Mouse (Mus musculus) liver, postnatal 0 days (tissue): ENCODE results near the gene Tshz2. TPM values are rescaled to one million over a fixed set of nuclear protein-coding genes. Genes with fewer than 3 reads are reported as not detected.

Experiments
- ATAC-seq: fragments of 200-750 bp; cut with Nextera tagmentation; 2 replicates; pipeline ENCODE4 v1.8.0; 2017; ENCODE audit warnings: mild to moderate bottlenecking, moderate library complexity
- DNase-seq: peaks from one replicate; pipeline ENCODE4 v3.0.0-alpha.2; 2016
- H3K27ac ChIP-seq: fragments of 300-500 bp; sonication (generic); 2 replicates; pipeline ENCODE4 v1.5.1; 2014; ENCODE audit warnings: antibody characterized with exemption, moderate library complexity, mild to moderate bottlenecking, low read depth
- H3K27me3 ChIP-seq: fragments of 300-500 bp; sonication (generic); 2 replicates; pipeline ENCODE4 v1.6.1; 2014; ENCODE audit warnings: low read length, control low read depth, mixed read lengths; ENCODE audit not compliant: insufficient read depth
- H3K36me3 ChIP-seq: fragments of 300-500 bp; sonication (generic); replicated peaks from 2 replicates; pipeline ENCODE4 v1.6.1; 2014; ENCODE audit warnings: mild to moderate bottlenecking, control low read depth, low read length, moderate library complexity, mixed read lengths; ENCODE audit not compliant: insufficient read depth
- H3K4me1 ChIP-seq: fragments of 300-500 bp; sonication (generic); 2 replicates; pipeline ENCODE4 v1.6.1; 2014; ENCODE audit warnings: antibody characterized with exemption, mild to moderate bottlenecking, control low read depth; ENCODE audit not compliant: insufficient read depth
- H3K4me2 ChIP-seq: fragments of 300-500 bp; sonication (generic); 2 replicates; pipeline ENCODE4 v1.6.1; 2014; ENCODE audit warnings: low read depth, mild to moderate bottlenecking, low read length, moderate library complexity, mixed read lengths
- H3K4me3 ChIP-seq: fragments of 300-500 bp; sonication (generic); 2 replicates; pipeline ENCODE4 v1.5.1; 2014; ENCODE audit warnings: low read depth, low read length
- H3K9ac ChIP-seq: fragments of 300-500 bp; sonication (generic); replicated peaks from 2 replicates; pipeline ENCODE4 v1.6.1; 2014; ENCODE audit warnings: mild to moderate bottlenecking, moderate library complexity
- H3K9me3 ChIP-seq: fragments of 300-500 bp; sonication (generic); 2 replicates; pipeline ENCODE4 v1.6.1; 2016; ENCODE audit warnings: mild to moderate bottlenecking, control low read depth, low read length, mixed read lengths
- CTCF ChIP-seq: sonication (generic); IDR thresholded peaks from 2 replicates; pipeline ENCODE4 v1.5.1; 2016; ENCODE audit warnings: antibody characterized with exemption, low read depth
- EP300 ChIP-seq: IDR thresholded peaks from 2 replicates; pipeline ENCODE4 v1.6.1; 2016; ENCODE audit warnings: antibody characterized with exemption, low read depth, mild to moderate bottlenecking
- WGBS: fragments of 180-500 bp; shearing (Covaris S2); extraction: QIAGEN DNeasy Blood & Tissue Kit; methylation state at CpG from one replicate; pipeline ENCODE4 v1.1.7; 2014; ENCODE audit not compliant: insufficient replicate concordance; 5-methylcytosine and 5-hydroxymethylcytosine counted together
- polyA plus RNA-seq: library from polyadenylated mRNA; unstranded; fragments of >200 nt; fragmentation: Nextera tagmentation; extraction: Ambion mirVana; gene quantifications from 2 replicates; pipeline ENCODE4 v1.2.1, GENCODE M21; 2015

The Tshz2 gene
- polyA plus RNA-seq, 1 experiment from 2014 or later: 1.5 TPM

GRCm38 (mm10) chr2:170029304-170029856 lies 396.6 kb downstream of the Tshz2 start:
- Histone ChIP-seq H3K9ac (no peak overlapping the region), H3K4me3 (no peak overlapping the region), H3K27me3 (no peaks in the 10 kb centered on the region), H3K36me3 (no peaks in the 10 kb centered on the region), H3K4me2 (no peak overlapping the region), H3K27ac (peak overlapping the region; percentile 67), H3K9me3 (peaks cover 9% of the 10 kb centered on the region), H3K4me1 (peaks cover 3% of the 10 kb centered on the region; the same call in 1 of the 2 replicates)
- peak; percentile 59; the same call in 1 of the 2 replicates for TF ChIP-seq EP300
- no peak for TF ChIP-seq CTCF
- 42% methylated on average over 10 of the region's 10 CpGs for WGBS
- ATAC-seq: peak; percentile 86
- DNase-seq: peak; percentile 26

GRCm38 (mm10) chr2:170031226-170031625 lies 398.4 kb downstream of the Tshz2 start:
- no peak for DNase-seq
- H3K9ac ChIP-seq: no peak overlapping the region
- H3K27me3 ChIP-seq: no peaks in the 10 kb centered on the region
- no peaks in the 10 kb centered on the region for H3K36me3 ChIP-seq
- TF ChIP-seq EP300: no peak
- TF ChIP-seq CTCF: no peak
- no peak for ATAC-seq
- no peak overlapping the region for H3K4me3 ChIP-seq
- no peak overlapping the region for H3K27ac ChIP-seq
- peaks cover 9% of the 10 kb centered on the region for H3K9me3 ChIP-seq
- 86% methylated on average over 12 of the region's 12 CpGs for WGBS
- H3K4me2 ChIP-seq: no peak overlapping the region
- H3K4me1 ChIP-seq: peaks cover 3% of the 10 kb centered on the region; the same call in 1 of the 2 replicates

- Histone ChIP-seq H3K4me2 (no peak overlapping the region), H3K4me1 (peaks cover 3% of the 10 kb centered on the region; the same call in 1 of the 2 replicates), H3K27me3 (no peaks in the 10 kb centered on the region), H3K36me3 (no peaks in the 10 kb centered on the region), H3K9me3 (peaks cover 9% of the 10 kb centered on the region), H3K4me3 (no peak overlapping the region), H3K27ac (no peak overlapping the region), H3K9ac (no peak overlapping the region)
- no peak for ATAC-seq
- 56% methylated on average over 8 of the region's 8 CpGs for WGBS
- no peak for TF ChIP-seq CTCF
- TF ChIP-seq EP300: no peak
- no peak for DNase-seq
Measured at GRCm38 (mm10) chr2:170031872-170032271, 399.1 kb downstream of the Tshz2 start.

GRCm38 (mm10) chr2:170033219-170033618 lies 400.4 kb downstream of the Tshz2 start:
- TF ChIP-seq EP300 (no peak), CTCF (no peak)
- no peaks in the 10 kb centered on the region for H3K36me3 ChIP-seq
- peaks cover 3% of the 10 kb centered on the region; the same call in 1 of the 2 replicates for H3K4me1 ChIP-seq
- no peak overlapping the region for H3K4me2 ChIP-seq
- DNase-seq (no peak), ATAC-seq (no peak)
- H3K27me3 ChIP-seq: no peaks in the 10 kb centered on the region
- H3K4me3 ChIP-seq: no peak overlapping the region
- WGBS: 61% methylated on average over 5 of the region's 5 CpGs
- peak overlapping the region; percentile 29; the same call in 1 of the 2 replicates for H3K27ac ChIP-seq
- no peak overlapping the region for H3K9ac ChIP-seq
- peaks cover 5% of the 10 kb centered on the region for H3K9me3 ChIP-seq

- H3K4me3 ChIP-seq: no peak overlapping the region
- no peaks in the 10 kb centered on the region for H3K36me3 ChIP-seq
- WGBS: 87% methylated on average over 11 of the region's 11 CpGs
- H3K4me2 ChIP-seq: no peak overlapping the region
- DNase-seq: no peak
- ATAC-seq: no peak
- no peak overlapping the region for H3K27ac ChIP-seq
- H3K9ac ChIP-seq: no peak overlapping the region
- peaks cover 5% of the 10 kb centered on the region for H3K9me3 ChIP-seq
- H3K4me1 ChIP-seq: no peaks in the 10 kb centered on the region
- H3K27me3 ChIP-seq: no peaks in the 10 kb centered on the region
- TF ChIP-seq CTCF: no peak
- TF ChIP-seq EP300: no peak
Measured at GRCm38 (mm10) chr2:170034794-170035193, 402.0 kb downstream of the Tshz2 start.

GRCm38 (mm10) chr2:170036791-170037241 lies 404.0 kb downstream of the Tshz2 start:
- H3K27me3 ChIP-seq: no peaks in the 10 kb centered on the region
- no peaks in the 10 kb centered on the region for H3K4me1 ChIP-seq
- H3K27ac ChIP-seq: no peak overlapping the region
- H3K36me3 ChIP-seq: no peaks in the 10 kb centered on the region
- no peak overlapping the region for H3K9ac ChIP-seq
- TF ChIP-seq EP300 (no peak), CTCF (no peak)
- no peak for DNase-seq
- no peak overlapping the region for H3K4me3 ChIP-seq
- no peak for ATAC-seq
- 66% methylated on average over 11 of the region's 11 CpGs for WGBS
- no peaks in the 10 kb centered on the region for H3K9me3 ChIP-seq
- no peak overlapping the region for H3K4me2 ChIP-seq
